Mouse (Mus musculus): ENCODE results near the gene Fstl1.
A peak's percentile ranks its signal among the peaks of the same experiment; 100 is the strongest.

Fstl1 gene

DNA sequence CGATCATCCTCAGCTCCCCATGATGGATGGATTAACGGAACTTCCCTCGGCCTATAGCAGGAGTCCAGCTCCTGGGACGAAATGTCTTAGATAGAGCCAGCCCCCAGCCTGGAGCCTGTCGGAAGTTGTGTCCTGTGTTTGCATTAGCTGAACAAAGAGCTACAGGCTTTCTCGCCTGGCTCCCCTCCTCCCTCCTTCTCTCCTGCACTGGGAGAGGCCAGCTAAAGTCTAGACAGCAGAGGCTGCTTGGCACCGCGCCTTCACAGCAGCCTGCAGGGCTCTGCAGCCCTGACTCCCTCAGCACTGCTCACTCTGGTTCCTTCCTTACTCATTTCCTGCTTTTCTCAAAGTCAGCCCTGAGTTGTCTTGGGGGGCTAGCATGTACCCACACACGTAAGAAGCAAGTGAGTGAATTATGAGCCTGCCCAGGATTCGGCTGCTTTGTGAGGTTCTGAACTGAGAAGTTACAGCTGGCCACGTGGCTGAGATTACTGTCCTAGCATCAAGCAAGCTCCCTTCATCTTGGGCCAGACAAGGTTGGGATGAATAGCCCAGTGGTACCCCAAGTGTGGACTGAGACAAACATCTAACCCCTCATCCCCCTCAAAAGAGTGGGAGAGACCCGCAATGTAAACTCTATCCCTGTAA, 11.8 kb downstream of the Fstl1 start:
- no peak for DNase-seq

DNA sequence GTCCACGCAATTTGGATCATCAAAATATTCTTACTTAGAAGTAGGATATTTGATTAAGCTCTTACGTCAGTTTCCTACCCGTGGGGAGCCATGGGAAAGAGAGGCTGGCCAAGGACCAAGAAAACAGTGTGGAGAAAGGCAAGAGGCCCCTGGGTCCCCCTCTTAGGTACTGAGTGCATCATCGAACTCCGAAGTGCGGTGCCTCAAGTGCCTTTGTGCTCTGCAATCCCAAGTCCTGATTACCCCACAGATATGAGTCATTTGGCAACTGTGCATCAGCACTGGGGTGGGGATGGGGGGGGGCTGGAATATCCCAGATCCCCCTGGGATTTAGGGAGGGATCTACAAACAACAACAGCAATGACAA, 12.3 kb downstream of the Fstl1 start:
- DNase-seq: no peak

DNA sequence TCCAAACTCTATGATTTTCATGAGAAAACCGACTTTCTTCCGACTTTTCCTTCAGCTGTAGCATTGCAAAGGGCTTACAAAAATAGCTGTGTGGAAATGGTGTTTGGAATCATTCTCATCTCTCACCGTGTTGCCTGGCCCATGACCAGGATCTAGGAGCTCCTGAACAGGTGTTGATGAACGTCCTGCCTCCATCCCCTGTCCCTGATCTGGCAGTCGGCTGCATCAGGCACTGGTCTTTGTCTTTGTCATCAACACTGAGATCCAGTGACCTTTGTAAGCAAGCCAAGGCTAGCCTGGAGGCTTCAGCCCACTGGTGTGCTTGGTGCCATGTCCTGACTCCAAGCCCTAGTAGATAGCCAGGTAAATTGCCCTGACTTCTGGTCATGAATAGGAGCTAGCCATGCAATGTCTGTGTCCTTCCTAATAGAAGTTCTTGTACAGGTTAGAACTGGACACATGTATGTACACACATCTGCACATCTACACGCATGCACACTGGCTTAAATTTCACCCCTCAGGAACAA, 12.8 kb downstream of the Fstl1 start:
- DNase-seq: no peak

DNA sequence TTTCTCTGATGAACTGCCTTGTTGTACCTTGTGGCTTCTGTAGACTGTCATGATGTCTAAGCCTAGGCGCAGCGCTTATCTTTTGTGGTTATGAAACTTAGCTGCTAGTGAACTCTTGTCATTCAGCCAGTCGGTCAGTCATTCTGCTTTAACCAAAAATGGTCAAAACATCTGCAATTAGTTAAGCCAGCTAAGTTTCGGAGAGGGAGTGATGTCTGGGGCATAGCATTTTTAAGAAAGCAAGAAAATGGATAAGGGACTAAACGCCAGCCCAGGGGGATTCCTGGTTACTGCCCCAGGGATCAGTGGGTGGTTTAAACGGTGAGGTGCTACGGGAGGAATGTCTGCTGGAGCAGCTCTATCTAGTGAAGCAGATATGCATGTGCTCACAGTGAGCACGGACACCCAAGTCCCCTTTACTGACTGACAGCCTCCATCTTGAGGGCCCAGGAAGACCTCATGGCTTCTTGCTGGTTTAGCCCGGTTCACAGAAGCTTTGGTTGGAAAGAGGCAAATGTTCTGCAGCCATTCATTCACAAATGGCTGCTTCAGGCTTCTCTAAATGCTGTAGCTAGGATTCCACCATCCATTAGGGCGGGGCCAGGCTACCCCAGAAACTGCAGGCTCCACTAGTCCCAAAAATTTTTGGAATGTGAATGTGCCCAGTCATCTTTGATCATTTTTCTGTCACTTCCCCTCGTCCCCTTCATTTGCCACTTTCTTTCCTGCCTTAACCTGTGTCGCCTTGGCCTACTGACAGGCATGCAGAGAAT, 13.5 kb downstream of the Fstl1 start:
- DNase-seq: no peak

DNA sequence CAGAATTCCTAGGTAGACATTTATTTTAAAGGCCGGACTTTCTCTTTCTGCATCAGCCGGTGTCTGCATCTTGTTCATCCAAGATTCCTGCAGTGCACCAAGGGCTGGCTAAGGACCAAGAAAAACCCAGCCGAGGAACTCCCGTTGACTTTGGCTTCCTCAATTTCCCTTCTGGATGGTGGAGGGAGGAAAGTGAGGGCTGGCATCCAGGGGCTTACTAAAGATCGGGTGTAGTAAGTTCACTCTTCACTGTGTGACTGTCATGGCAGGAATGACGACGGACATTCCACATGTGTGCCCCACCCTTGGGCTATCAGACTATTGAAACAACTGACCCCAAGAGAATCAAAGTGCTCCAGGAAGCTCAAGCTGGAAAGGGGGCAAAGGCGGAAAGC, 14.1 kb downstream of the Fstl1 start:
- no peak for DNase-seq

DNA sequence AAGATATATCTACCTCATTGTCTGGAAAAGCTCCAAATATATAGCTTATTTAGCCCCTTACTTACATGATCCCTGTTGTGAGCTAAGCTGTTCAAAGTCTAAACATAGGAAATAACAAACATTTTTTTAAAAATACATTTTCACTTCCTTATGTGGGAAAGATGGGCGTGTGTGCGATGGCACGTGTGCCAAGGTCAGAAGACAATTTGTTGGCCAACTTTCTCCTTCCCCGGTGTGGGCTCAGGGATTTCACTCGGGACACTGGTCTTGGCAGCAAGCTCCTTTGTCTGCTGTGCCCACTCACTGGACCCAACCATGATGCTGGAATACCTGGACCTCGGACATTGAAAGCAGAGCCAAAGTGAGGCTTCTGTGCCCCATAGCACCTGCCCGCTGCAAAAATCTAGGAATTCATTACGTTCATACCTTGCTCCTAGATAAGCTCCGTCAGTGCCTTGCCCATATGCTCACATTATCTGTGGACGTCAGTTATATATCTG, 19.0 kb downstream of the Fstl1 start:
- no peak for DNase-seq

DNA sequence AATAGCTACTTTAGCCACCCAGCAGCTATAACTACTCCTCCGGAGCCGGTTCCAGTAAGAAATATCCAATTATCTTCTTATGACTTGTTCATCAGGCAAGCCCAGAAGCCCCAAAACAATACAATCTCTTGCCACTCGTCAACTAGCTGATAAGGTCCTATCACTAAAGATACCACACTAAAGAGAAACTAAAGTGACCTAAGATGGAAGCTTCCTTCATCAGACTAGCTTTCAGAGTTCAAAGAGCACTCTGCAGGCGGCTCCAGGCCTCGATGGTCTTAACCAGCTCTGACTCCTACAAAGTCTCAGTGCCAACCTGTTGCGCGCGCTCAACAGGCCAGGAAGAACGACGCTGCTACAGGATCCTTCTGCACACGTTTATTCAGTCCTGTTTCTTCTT, 19.6 kb downstream of the Fstl1 start:
- no peak for DNase-seq

DNA sequence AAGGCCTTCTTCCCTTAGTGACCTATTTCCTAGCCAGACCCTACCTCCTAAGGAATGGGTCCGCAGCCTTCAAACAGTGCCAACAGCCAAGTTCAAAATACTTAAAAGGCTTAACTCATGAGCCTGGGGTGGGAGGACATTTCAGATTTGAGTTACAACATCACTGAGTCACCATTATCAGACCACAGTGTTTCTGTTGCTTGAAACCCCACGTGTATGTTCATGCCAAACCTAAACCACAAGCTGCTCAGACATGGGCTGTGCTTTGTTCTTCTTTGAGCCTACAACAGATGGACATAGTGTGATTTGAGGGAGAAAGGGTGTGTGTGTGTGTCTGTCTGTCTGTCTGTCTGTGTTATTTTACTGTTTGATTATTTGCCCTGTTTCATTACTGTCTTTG, 24.4 kb downstream of the Fstl1 start:
- DNase-seq: no peak

DNA sequence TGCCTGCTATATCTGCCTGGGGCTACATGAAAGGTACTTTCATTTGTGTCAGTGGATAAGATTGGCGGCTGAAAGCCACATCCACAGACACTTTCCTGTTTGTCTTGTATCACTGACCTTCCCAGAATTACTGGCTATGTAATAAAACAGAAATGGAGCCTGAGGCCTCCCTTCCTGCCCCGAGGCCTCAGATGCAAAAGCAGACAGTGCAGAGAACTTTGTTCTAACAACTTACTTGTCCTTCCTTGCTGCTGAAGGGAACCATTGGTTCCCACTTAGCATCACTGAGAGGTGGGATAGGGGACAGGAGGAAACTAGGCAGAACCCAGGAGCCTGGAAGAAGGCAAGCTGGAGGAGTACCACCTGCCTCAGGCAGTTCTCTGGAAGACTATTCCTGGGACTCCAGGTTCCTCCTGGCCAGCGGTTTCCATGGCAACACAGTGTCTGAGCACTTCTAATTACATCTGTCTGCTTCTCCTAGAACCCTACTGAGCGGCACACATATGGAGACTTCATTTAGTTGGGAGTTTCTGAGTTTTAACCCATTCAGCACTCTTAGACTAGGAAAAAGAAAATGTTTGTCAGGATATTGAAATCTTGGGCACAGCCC, 26.1 kb downstream of the Fstl1 start:
- DNase-seq: no peak

DNA sequence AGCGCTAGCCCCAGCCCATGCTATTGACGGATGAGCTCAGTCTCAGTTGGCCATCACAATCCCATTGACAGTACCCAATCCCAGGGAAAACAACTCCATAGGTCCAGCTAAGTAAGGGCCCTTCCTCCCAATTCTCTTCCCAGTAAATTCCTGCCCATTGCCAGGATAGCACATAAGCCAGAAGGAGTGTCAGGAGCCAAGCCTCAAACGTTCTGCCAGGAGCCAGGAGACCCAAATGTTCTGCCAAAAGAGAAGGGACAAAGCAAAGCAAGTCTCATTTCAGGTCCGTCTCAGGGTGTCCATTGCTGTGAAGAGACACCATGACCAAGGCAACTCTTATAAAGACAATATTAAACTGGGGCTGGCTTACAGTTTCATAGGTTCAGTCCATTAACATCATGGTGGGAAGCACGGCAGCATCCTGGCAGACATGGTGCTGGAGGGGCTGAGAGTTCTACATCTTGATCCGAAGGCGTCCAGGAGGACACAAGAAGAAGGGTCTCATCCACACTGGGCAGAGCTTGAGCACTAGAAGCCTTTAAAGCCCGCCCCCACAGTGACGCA, 26.8 kb downstream of the Fstl1 start:
- no peak for DNase-seq

DNA sequence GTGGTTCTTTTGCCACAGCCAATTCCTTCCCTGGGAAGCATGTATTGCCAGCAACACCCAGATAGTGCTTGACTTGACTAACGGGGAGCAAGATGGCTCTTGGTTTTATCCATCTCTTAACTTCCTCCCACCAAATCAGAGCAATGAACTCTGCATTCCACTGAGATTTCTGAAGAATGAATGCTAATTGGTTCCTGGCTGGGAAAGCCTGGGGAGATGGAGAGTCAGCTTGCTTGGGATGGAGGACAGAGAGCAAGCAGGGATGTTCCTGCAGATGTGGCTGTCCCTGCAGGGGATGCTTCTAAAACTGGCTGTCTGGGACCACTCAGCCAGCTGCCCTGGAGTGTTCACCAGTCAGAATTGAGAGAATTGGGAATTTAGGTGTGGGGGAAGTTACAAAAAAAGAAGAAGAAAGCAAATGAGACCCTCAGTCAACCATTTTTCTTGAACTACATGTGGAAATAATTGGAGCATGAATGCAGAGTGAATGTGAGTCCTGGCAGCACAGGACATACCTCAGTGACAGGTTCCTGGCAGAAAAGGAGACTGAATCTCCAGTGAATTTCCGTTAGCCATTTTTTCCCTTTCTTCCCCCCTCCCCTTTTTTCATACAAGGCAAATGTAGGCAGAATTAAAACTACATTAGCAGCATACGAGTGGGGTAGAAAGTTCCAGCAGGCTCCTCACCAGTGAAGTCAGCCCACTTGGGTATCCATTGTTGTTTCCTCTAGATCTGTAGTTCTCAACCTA, 29.2 kb downstream of the Fstl1 start:
- no peak for DNase-seq

DNA sequence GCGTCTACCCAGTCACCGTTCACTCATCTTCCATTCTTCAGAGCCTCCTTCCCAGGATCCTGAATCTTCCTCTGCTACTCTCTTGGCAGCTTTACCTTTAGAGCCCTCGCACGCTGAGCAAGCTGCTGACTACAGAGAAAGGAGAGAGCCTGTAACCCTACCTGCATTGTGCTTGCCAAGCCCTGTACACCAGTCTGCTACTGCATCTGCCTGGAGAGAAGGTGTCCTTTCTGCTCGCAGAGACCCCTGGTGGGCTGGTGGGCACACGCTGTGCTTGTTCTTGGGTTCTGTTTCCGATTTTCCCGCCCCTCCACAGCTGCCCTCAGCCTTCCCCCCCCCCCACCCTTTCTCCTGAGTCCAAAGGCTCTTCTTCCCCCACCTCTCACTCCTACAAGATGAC, 30.6 kb downstream of the Fstl1 start:
- no peak for DNase-seq

DNA sequence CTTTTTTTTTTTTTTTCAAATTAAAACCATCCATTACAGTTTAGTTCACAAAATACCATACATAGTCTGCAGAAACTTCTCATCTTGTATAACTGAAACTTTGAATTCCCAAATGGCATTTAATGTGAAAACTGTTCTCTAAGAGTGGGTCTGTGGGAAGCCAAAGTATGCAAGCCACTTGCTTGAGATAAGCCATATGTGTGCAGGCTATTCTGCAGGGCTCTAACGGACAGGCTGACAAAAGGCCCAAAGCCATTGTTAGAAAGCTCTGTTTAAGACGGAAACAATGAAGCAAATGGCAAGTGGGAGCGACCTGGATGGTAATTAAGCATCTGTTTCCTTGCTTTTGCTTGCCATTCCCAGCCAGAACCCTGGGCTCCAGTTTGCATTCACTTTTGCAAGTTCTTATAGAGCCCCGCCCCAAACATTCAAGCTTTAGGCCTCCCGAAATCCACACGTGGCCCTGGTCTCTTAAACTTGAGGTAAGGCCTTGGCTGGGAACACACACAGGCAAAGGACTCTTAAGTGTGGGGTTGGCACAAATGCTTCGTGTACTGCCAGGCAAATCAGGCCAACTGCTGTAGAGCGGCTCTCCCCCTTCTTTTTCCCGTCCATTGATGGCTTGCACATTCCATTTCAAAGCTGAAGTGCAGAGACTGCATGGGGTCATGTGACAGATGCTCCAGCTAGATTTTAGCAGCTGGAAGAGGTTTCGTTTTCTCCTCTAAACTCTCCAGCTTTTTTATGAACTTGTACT, 32.4 kb downstream of the Fstl1 start:
- DNase-seq: no peak

DNA sequence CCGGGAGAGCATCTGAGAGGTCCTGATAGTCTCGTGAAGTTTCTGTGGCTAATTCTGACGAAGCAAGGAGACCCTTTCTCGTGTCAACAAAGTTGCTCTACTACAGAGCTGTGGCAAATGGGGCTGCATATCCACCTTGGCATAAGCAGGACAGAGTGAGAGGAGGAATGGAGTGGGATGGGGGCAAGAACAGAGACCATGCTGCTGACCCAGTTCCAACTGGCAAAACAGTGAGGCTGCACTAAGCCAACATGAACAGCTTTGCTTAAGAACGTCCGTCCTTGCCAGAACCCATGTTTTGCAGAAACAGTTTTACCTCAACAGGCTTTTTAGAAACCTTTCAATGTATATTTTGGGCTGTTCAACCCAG, 32.9 kb downstream of the Fstl1 start:
- DNase-seq: no peak

DNA sequence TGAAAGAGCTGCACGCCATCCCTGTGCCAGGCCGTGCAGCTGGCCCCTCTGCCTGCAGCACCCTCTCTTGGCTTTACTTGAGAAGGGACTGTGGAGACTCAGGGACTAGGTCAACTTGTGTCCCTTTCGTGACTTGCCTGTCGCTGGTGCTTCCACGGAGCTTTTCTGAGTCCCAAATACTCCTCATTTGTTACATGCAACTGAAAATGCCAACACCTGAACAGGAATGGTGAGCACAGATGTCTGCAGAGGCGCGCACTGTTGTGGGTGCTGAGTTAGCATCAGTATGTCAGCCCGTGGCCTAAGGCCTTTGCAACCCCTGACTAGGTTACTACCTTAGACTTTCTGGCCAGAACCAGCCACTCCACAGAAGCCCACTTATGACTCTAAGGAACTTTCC, 35.2 kb downstream of the Fstl1 start:
- DNase-seq: no peak

DNA sequence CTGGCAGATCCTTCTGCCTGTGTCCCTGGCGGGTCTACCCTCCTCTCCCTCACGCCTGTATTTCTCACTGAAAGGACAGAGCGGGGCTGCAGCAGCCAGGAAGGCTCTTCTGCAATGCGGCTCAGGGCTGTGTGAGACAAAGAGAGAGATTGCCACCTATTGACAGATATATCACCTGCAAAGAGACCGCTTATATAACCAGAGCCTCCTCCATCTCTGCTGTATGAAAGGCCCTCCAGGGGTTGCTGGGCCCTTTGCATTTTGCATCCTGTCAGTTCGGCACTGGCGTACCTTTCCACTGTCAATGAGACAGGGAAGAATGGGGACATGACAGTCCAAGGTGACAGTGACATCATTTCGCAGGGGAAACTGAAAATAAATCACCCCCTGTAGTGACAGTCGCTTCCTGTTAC, 35.8 kb downstream of the Fstl1 start:
- DNase-seq: no peak

DNA sequence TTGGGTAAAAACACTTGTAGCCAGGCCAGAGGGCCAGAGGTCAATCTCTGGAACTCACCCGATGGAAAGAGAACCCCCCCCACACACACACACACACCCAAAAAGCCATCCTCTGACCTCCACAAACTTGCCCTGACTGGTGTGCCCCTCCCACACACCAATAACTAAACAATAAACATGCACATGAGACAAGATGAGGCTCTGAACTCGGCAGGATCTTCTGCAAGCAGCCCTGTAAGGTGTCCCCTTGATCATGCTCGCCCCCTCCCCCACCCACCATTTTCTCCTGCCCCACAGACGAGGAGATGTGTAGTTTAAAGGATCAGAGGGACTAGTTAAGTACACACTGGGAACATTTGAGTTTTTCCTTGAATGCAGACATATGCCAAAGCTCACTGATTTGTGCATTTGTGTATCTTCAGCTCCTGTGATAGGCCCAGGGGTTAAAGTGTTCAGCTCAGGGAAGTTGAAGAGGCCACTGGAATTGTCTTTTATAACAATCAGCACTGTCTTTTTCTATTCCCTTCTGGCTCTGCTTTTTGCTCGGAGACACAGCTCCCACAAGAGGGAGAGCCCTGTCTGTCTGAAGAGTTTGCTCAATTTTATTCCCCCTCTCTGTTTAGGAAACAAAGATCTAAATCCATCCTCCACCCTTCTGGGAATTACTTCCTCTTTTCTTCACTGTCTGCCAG, 37.2 kb downstream of the Fstl1 start:
- DNase-seq: no peak

DNA sequence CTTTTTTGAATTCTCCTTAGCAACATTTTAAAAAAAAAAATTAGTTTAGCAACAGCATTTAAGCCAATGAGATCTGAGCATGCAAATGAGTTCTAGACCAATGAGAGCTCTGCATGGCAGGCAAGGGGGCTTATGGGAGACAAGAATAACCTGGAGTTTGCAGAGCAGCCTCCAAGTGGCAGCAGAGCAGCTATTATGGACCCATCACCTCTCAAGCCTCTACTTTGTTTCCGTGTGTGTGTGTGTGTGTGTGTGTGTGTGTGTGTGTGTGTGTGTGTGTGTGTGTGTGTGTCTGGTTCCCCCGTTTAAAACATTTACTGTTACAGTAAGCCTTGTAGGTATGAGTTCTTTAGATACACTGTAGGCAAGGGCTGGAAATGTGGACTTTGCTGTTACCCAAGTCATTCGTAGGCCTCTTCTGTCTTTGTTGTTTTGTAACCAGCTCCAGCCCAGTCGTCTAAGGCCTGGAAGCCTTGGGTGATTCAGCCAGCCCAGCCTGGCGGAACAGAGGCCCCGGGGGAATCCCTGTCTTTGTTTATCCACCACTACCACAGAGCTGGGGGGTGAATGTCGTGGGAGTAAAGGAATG, 37.8 kb downstream of the Fstl1 start:
- DNase-seq: peak; percentile 77

DNA sequence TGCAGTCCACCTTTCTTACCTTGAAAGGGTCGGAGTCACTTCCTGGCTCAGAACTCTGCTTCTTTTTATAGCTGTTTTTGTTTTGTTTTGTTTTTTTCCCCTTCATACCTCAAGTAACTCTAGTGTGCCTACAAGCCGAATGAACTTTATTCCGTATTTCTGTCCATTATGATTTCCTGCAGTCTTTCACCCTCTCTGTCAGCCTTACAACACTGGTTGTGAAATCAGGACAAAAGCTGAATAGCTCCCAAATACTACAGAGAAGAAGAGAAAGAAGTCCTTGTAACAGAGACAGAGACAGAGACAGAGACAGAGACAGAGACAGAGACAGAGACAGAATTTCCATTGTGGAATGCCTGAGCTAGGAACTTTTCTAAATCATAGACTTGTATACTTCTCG, 41.3 kb downstream of the Fstl1 start:
- no peak for DNase-seq

DNA sequence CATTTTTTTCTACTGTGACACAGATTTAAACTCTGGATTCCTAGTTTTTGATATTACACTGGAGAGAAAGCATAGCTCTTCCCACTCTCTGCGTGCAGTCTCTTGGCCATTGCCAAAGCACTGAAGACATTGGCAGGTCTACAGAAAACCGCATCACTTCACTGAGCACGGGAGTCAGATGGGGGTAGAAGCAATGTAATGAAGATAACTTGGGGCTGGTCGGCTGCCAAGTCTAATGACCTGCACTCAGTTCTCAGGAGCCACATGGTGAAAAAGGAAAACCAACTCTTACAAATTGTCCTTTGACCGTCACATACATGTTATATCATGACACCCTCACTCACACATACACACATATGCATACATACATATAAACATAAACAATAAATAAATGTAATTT, 47.3 kb downstream of the Fstl1 start:
- DNase-seq: no peak
